Mouse (Mus musculus) left cerebral cortex, adult 8-10 months (tissue): ENCODE measurements around the gene Vps35l. TPM values are rescaled to one million over a fixed set of nuclear protein-coding genes. Genes with fewer than 3 reads are reported as not detected.

Experiments used
- DNase-seq, 2 experiments: peaks; one replicate each; pipeline ENCODE4 v3.0.0; 2022; ENCODE audit warnings: low spot score in 2 of 2
- total RNA-seq, 4 experiments: library from RNA; stranded (reverse); gene quantifications; 2 replicates each; pipeline ENCODE4 v1.2.4; 2022

The Vps35l gene
- total RNA-seq, 4 experiments from 2014 or later, result 56.2 to 72.5 (median 59.8) TPM

GRCm38 (mm10) chr7:118865362-118865761 is 125.3 kb downstream of the Vps35l start:
- DNase-seq, result no peak

GRCm38 (mm10) chr7:118879466-118880029 is 139.5 kb downstream of the Vps35l start:
- DNase-seq, result no peak

- DNase-seq, result no peak
Measured at GRCm38 (mm10) chr7:118883957-118884356, 143.9 kb downstream of the Vps35l start.

DNA sequence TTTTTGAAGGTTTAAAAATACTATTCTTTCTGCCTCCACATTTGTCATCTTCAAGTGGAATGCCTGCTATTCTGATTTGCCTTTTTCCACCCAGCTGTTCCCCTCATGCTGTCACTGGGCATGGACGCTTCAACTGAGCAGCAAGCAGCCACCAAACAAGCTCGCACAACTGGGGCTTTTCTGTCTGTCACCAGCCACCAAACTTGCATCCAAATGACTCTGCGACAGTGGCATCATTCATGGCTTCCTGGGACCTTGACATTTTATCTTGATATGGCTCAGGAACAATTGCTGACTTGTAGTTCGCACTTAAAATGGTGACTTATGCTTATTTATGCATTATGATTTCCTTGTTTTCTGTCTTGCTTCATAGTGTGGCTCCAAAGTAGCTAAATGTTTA is 144.9 kb downstream of the Vps35l start:
- DNase-seq, result no peak

DNA sequence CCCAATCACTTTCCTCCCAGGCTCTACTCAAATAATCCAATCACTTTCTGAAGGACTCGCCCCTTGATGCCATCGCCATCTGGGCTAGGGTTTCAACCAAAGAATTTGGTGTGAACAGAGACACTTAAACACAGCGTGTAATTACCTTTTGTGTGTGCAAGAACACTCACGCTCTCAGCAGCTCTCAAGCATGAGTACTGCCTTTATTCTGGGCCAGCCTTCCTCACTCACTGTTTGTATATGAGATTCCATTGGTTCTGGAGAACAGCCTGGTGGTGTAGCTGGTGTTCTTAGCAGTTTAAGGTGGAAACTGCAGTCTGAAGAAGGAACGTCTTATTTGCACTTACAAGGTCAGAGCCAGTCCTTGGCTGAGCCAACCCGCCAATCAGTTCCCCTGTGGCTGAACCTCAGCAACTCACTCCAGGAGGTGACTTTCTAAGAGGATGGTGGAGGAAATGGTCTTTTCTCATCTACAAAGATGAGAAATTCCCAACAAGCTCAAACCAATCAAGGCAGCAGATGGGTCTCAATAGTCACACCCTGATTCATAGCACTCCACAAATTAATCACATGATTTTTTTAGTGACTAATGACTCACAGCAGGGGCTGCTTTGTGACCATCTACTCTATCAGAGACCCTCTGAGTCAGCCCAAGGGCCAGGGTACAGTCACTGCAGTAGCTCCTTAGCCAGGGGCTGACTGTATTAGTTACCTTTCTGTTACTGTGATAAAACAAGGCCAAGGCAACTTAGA is 147.5 kb downstream of the Vps35l start:
- no peak for DNase-seq

GRCm38 (mm10) chr7:118889046-118889680 is 149.1 kb downstream of the Vps35l start:
- no peak for DNase-seq

Other genes with a start within 250 kb of the Vps35l start
- gene Itpripl2, start 248.3 kb upstream of the Vps35l start, total RNA-seq, result 1 to 10 TPM; 4.1 to 5.3 (median 4.7) TPM
- gene Coq7, start 206.9 kb upstream of the Vps35l start, total RNA-seq, result 10 to 100 TPM; 32.8 to 36.3 (median 34.3) TPM
- 10 to 100 TPM; 15.2 to 20.8 (median 17.5) TPM for gene Tmc7, start 155.5 kb upstream of the Vps35l start, total RNA-seq
- under 1 TPM in 3 of 4 experiments, not detected in 1; 0.25 to 0.74 (median 0.67) TPM for gene Tmc5, start 142.9 kb upstream of the Vps35l start, total RNA-seq
- gene Gde1, start 34.4 kb upstream of the Vps35l start, total RNA-seq, result 100 to 1,000 TPM; 218 to 257 (median 233) TPM
- gene Ccp110, start 27.7 kb upstream of the Vps35l start, total RNA-seq, result 10 to 100 TPM; 52.1 to 59.6 (median 56.5) TPM
- gene Iqck, start 115.5 kb downstream of the Vps35l start, total RNA-seq, result 1 to 10 TPM; 3.9 to 4.7 (median 4.4) TPM
- gene Knop1, start 116.0 kb downstream of the Vps35l start, total RNA-seq, result 10 to 100 TPM; 16.7 to 29.3 (median 22.5) TPM